Comparison of ENCODE assay signal across 8 mouse cellular contexts in genomic region chr2:156476111-156476747, GRCm38 (mm10). TPM values are rescaled to one million over a fixed set of nuclear protein-coding genes. Genes with fewer than 3 reads are reported as not detected.
DNase-seq lines count a peak whose midpoint lies in the region; ATAC-seq and TF ChIP-seq lines count a peak whose summit lies in the region.

No protein-coding gene starts in this region.

- H3K27ac ChIP-seq in lung, embryonic 15.5 days: peak overlapping the region; percentile 91
- peak overlapping the region; percentile 91 for H3K27ac ChIP-seq in limb, embryonic 10.5 days
- peak overlapping the region; percentile 87 for H3K27ac ChIP-seq in olfactory bulb, adult 2 months (ENCODE audit: insufficient read depth, low read depth, low read length)

- DNase-seq in cerebellum, adult 11-12 months: no peak
- DNase-seq in lung, postnatal 4 days: no peak
- no peak for DNase-seq in limb, embryonic 10.5 days (ENCODE audit: low spot score)
- DNase-seq in c-Kit-positive CD71-positive TER-119-positive erythroid progenitor cells, embryonic 14.5 days (ENCODE audit: low spot score): no peak
- no peak for DNase-seq in thymus, postnatal 4 days

- H3K9ac ChIP-seq in lung, embryonic 15.5 days: peak overlapping the region; percentile 78

- no peaks in the 10 kb centered on the region for H3K27me3 ChIP-seq in lung, embryonic 15.5 days
- H3K27me3 ChIP-seq in limb, embryonic 10.5 days (ENCODE audit: low read depth, poor library complexity, severe bottlenecking): peaks cover 27% of the 10 kb centered on the region; the same call in 1 of the 2 replicates

- H3K4me3 ChIP-seq in lung, embryonic 15.5 days: peak overlapping the region; percentile 68
- H3K4me3 ChIP-seq in limb, embryonic 10.5 days: peak overlapping the region; percentile 76
- H3K4me3 ChIP-seq in olfactory bulb, adult 2 months (ENCODE audit: insufficient read depth, low read depth, low read length): peak overlapping the region; percentile 89

- H3K9me3 ChIP-seq in lung, embryonic 15.5 days: no peaks in the 10 kb centered on the region
- no peaks in the 10 kb centered on the region for H3K9me3 ChIP-seq in limb, embryonic 10.5 days (replicated peaks)

- H3K4me2 ChIP-seq in lung, embryonic 15.5 days: peak overlapping the region; percentile 92

- peaks cover 39% of the 10 kb centered on the region for H3K4me1 ChIP-seq in lung, embryonic 15.5 days
- peaks cover 35% of the 10 kb centered on the region for H3K4me1 ChIP-seq in limb, embryonic 10.5 days
- peaks cover 43% of the 10 kb centered on the region for H3K4me1 ChIP-seq in olfactory bulb, adult 2 months (ENCODE audit: control insufficient read depth, insufficient read depth, low read length)

- 17% methylated on average over 8 of the region's 8 CpGs for WGBS in lung, embryonic 15.5 days
- 22% methylated on average over 8 of the region's 8 CpGs for WGBS in limb, embryonic 10.5 days
- WGBS in olfactory bulb, adult 2 months: 14% methylated on average over 8 of the region's 8 CpGs

- no peak for TF ChIP-seq CTCF in olfactory bulb, adult 2 months (IDR thresholded peaks at IDR 0.05; ENCODE audit: insufficient read depth, low read depth, low read length)

- 0 out of 2 replicates have a peak, but pooled peaks have one; percentile 1 for ATAC-seq in cerebellum, adult (ENCODE audit: insufficient number of reproducible peaks, low FRiP score, low TSS enrichment)
- no peak for ATAC-seq in lung, embryonic 15.5 days (ENCODE audit: borderline replicate concordance, extremely low read depth, low FRiP score, low TSS enrichment)

- no peaks in the 10 kb centered on the region for H3K36me3 ChIP-seq in lung, embryonic 15.5 days
- no peaks in the 10 kb centered on the region for H3K36me3 ChIP-seq in limb, embryonic 10.5 days

- TF ChIP-seq POLR2A in olfactory bulb, adult 2 months (IDR thresholded peaks at IDR 0.05; ENCODE audit: insufficient read depth, low read depth, low read length): no peak

RNA-seq across cellular contexts. Expression of gene Epb41l1, which starts 55.5 kb away (rescaled TPM):
- 1.6 and 2.8 TPM in 2 replicates for polyA plus RNA-seq in lung, embryonic 15.5 days (2015; fragmentation: Nextera tagmentation; extraction: Ambion mirVana)
- polyA plus RNA-seq in limb, embryonic 10.5 days (2016; fragmentation: Nextera tagmentation; extraction: Ambion mirVana): 0.46 and 1.1 TPM in 2 replicates
- polyA plus RNA-seq in olfactory bulb, adult 2 months (2012; ENCODE audit: insufficient read depth, insufficient read length, low replicate concordance, missing spikeins): 51.4 and 207 TPM in 2 replicates

Comparison
In these comparisons a context has a peak if more than half of its experiments do, and no peak if none do; other contexts are left out.
1. RNA of gene Epb41l1, which starts 55.5 kb away (polyA plus RNA-seq): 51.4 to 207 TPM in olfactory bulb, adult 2 months; 1.6 to 2.8 TPM in lung, embryonic 15.5 days and 0.46 to 1.1 TPM in limb, embryonic 10.5 days; every median in the first group is over 10 times any median in the second.
2. Peak in every context shown above with its lines, with median percentiles within 50 percentile points of each other: H3K27ac ChIP-seq and H3K4me3 ChIP-seq.